Mouse (Mus musculus): ENCODE measurements around the gene Dlx4.
A peak's percentile ranks its signal among the peaks of the same experiment; 100 is the strongest.

DNA sequence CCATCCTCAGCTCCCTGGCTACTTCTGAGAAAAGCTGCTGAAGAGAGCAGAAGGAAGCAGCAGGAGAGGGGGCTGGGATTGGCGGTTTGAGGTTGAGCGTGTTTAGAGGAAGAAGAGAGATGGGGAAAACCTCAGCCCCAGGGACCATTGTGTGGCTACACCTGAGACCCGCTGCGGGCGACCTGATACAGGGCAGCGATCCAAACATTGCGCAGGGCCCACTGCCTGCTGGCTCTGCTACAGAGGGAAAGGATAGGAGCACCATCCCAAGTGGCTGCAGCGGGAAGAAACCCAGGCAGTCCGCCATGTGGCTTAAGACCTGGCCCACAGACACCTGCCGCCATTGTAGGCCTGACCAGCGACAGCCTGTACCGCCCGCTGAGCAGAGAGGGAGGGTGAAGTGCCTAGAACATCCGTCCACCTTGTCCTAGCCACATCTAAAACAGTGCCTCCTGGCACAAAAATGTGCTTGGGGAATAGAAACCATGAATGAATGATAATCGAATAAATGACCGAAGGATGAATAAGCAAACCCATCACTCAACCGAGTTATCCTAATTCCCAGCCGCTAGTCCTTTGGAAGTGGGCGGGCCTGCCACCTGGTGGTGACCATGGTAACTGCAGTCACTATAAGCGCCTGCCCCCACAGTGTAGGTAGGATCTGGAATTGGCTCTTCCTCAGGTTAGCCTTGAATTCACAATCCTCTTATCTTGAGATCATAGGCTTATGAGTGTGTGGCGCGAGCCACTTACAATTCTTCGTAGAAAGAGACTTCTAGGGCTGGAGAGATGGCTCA, 39.4 kb downstream of the Dlx4 start:
- TF ChIP-seq CTCF (IDR thresholded peaks at IDR 0.05; ENCODE audit: control insufficient read depth, insufficient read depth, low read length), result peak; percentile 86
- TF ChIP-seq POLR2A (IDR thresholded peaks at IDR 0.05; ENCODE audit: borderline replicate concordance, control insufficient read depth, low read depth, low read length), result no peak

Measured in bone marrow, adult 2 months (tissue).